Mouse (Mus musculus): ENCODE results near the gene Sel1l2.

Gene Sel1l2

GRCm38 (mm10) chr2:140389525-140389924 lies at the start of gene Sel1l2:
Gene Sel1l2 (minus strand): TSS chr2:140389706.
- DNase-seq, result no peak

GRCm38 (mm10) chr2:140439081-140439480 lies 49.6 kb upstream of the Sel1l2 start:
- no peak for DNase-seq

GRCm38 (mm10) chr2:140427283-140427682 lies 37.8 kb upstream of the Sel1l2 start:
- peak in 1 of 2 experiments; percentile 16 for DNase-seq

GRCm38 (mm10) chr2:140425844-140426243 lies 36.3 kb upstream of the Sel1l2 start:
- no peak for DNase-seq

- peak; percentile 58 to 64 for DNase-seq
These were observed 6.3 kb upstream of the Sel1l2 start for GRCm38 (mm10) chr2:140395744-140396231.

- peak; percentile 98 to 99 for DNase-seq
These were observed 5.7 kb upstream of the Sel1l2 start, which contains the start of gene Macrod2 for GRCm38 (mm10) chr2:140395179-140395578. Gene Macrod2 (plus strand): TSS chr2:140395309.

GRCm38 (mm10) chr2:140364804-140365203 lies 24.7 kb downstream of the Sel1l2 start:
- no peak for DNase-seq

GRCm38 (mm10) chr2:140359905-140360304 lies 29.6 kb downstream of the Sel1l2 start:
- DNase-seq, result no peak

GRCm38 (mm10) chr2:140342394-140342793 lies 47.1 kb downstream of the Sel1l2 start:
- no peak for DNase-seq

GRCm38 (mm10) chr2:140330508-140331306 lies 58.8 kb downstream of the Sel1l2 start:
- no peak for DNase-seq

GRCm38 (mm10) chr2:140302976-140303708 lies 86.4 kb downstream of the Sel1l2 start:
- no peak for DNase-seq

GRCm38 (mm10) chr2:140297155-140297554 lies 92.4 kb downstream of the Sel1l2 start:
- no peak for DNase-seq

GRCm38 (mm10) chr2:140293820-140294219 lies 95.7 kb downstream of the Sel1l2 start:
- DNase-seq, result no peak

GRCm38 (mm10) chr2:140280808-140281207 lies 108.7 kb downstream of the Sel1l2 start:
- DNase-seq, result no peak

GRCm38 (mm10) chr2:140255595-140256141 lies 133.8 kb downstream of the Sel1l2 start:
- no peak for DNase-seq

- no peak for DNase-seq
These were observed 135.2 kb downstream of the Sel1l2 start for GRCm38 (mm10) chr2:140254256-140254655.

GRCm38 (mm10) chr2:140243105-140243504 lies 146.4 kb downstream of the Sel1l2 start:
- no peak for DNase-seq

GRCm38 (mm10) chr2:140242398-140242797 lies 147.1 kb downstream of the Sel1l2 start:
- no peak for DNase-seq

- DNase-seq, result no peak
These were observed 152.3 kb downstream of the Sel1l2 start for GRCm38 (mm10) chr2:140237245-140237644.

GRCm38 (mm10) chr2:140230295-140230694 lies 159.2 kb downstream of the Sel1l2 start:
- no peak for DNase-seq

- DNase-seq, result no peak
These were observed 169.2 kb downstream of the Sel1l2 start for GRCm38 (mm10) chr2:140220325-140220724.

- DNase-seq, result no peak
These were observed 173.5 kb downstream of the Sel1l2 start for GRCm38 (mm10) chr2:140215965-140216364.

- no peak for DNase-seq
These were observed 174.1 kb downstream of the Sel1l2 start for GRCm38 (mm10) chr2:140215415-140215814.
